Mouse (Mus musculus): Measurements from ENCODE around the gene Hmces. TPM values are rescaled to one million over a fixed set of nuclear protein-coding genes. Genes with fewer than 3 reads are reported as not detected.
A peak's percentile ranks its signal among the peaks of the same experiment; 100 is the strongest.

Gene Hmces
- polyA plus RNA-seq, 1 experiment from 2014 or later = 49.7 TPM

DNA sequence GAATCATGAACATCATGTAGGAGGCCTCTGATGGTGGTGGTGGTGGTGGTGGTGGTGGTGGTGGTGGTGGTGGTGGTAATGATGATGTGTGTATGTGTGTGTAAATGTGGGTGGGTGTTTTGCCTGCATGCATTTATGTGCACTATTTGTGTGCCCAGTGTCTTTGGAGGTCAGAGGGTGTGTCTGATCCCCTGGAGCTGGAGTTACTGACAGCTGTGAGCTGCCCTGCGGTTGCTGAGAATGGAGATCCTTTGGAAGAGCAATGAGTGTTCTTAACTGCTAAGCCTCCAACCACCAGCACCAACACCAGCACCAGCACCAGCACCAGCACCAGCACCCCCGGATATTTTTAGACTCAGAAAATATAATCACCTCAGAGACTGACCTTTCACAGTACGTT, 31.5 kb upstream of the Hmces start:
- Histone ChIP-seq H3K27me3 (ENCODE audit: insufficient read depth, poor library complexity, severe bottlenecking) (no peaks in the 10 kb centered on the region), H3K27ac (no peak overlapping the region), H3K4me3 (no peak overlapping the region), H3K4me1 (replicated peaks) (peaks cover under 1% of the 10 kb centered on the region; the same call in 1 of the 2 replicates), H3K9me3 (no peaks in the 10 kb centered on the region), H3K36me3 (no peaks in the 10 kb centered on the region)
- 77% methylated on average over 3 of the region's 3 CpGs for WGBS
- DNase-seq (ENCODE audit: low spot score) = no peak

DNA sequence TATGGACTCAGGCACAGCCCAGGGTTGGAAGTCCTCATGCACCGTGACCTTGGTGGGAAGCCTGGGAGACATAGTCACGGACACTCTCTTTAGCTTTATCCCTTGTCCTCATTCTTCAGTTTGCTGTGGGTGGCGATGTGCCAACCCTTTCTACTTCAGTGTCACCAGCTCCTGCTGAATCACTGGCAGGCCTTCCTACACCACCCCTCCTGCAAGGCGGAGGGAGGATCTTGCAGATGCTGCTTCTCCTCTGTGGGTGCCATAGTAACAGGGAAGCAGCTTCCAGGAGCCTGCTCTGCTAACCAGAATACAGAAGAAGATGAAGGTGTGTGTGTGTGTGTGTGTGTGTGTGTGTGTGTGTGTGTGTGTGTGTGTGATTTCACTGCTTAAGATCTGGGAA, 30.9 kb upstream of the Hmces start:
- Histone ChIP-seq H3K27me3 (ENCODE audit: insufficient read depth, poor library complexity, severe bottlenecking) (no peaks in the 10 kb centered on the region), H3K36me3 (no peaks in the 10 kb centered on the region), H3K27ac (no peak overlapping the region), H3K4me1 (replicated peaks) (peaks cover 6% of the 10 kb centered on the region; the same call in 1 of the 2 replicates), H3K9me3 (no peaks in the 10 kb centered on the region), H3K4me3 (no peak overlapping the region)
- no peak for DNase-seq (ENCODE audit: low spot score)
- WGBS = 68% methylated on average over 4 of the region's 4 CpGs

DNA sequence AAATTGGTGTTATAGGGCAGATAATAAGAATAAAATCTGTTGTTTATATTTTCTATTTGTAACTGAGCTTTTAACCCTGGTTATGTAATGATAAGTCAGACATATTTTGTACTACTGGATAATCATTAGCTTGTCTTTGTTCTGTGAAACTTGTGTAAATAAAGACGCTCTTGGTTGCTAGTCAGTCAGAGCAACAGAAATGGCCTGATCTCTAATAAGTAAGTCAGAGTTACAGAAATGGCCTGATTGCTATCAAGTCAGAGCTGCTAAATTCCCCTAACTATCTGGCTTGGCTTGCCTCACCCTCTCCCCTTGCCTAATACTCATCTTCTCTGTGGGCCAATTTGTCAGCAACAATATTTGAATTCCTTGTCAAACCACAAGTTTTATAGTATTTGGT, 27.0 kb upstream of the Hmces start:
- 95% methylated on average over 1 of the region's 1 CpGs for WGBS
- Histone ChIP-seq H3K9me3 (no peaks in the 10 kb centered on the region), H3K27ac (no peak overlapping the region), H3K4me1 (replicated peaks) (peaks cover 17% of the 10 kb centered on the region), H3K4me3 (no peak overlapping the region), H3K27me3 (ENCODE audit: insufficient read depth, poor library complexity, severe bottlenecking) (no peaks in the 10 kb centered on the region), H3K36me3 (peaks cover 25% of the 10 kb centered on the region)
- no peak for DNase-seq (ENCODE audit: low spot score)

DNA sequence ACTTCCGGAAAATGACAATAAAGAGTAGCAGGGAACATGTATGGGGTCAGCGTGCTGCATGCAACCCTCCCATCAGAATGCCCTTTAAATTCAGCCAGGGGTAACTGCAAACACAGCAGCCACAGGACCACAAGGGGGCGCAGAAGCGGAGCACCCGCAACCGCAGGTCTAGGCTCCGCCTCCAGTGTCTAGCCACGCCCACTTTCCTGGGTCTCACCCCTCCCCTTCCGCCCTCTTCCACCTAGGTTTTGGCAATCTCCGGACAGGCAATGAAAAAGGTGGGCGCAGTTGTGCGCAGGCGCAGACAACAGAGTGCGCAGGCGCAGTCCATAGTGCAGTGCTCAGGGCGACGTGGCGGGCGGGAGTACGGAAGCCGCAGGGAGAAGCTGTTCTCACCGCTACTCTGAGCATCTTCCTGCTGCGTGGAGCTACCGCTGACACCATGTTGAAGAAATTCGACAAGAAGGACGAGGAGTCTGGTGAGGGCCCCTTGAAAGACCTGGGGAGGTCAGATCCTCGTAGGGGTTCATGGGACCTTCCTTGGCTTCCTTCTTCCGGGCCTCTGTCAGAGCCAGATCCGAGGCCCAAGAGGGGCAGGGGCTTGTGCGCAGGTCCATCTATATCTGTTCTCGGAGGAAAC, 26.0 kb upstream of the Hmces start, which contains the start of gene Copg1:
Gene Copg1 (plus strand): TSS at position 221 of the 640 bp plus-strand sequence.
- Histone ChIP-seq H3K27ac (peak within 1 kb of the TSS; percentile 86), H3K4me1 (replicated peaks) (peaks cover 17% of the 10 kb centered on the region), H3K4me3 (peak within 1 kb of the TSS; percentile 83), H3K27me3 (ENCODE audit: insufficient read depth, poor library complexity, severe bottlenecking) (no peaks in the 10 kb centered on the region), H3K36me3 (peaks cover 35% of the 10 kb centered on the region), H3K9me3 (no peaks in the 10 kb centered on the region)
- WGBS = under 1% methylated on average over 31 of the region's 31 CpGs
- peak; percentile 100 for DNase-seq (ENCODE audit: low spot score)

DNA sequence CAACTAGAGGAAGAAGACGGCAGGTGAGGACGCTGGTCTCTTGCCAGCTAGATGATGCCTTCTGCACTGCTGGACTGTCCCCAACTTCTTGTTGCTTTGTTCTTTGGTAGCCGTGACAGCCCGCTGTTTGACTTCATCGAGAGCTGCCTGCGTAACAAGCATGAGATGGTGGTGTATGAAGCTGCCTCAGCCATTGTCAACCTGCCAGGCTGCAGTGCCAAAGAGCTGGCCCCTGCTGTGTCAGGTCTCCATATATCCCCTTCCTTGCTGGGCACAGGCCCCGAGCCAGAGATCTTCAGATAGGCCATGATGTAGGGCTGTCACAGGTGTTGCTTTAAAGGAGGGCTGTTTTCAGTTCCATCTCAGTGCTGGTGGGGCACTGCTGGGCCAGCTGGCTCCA, 19.8 kb upstream of the Hmces start:
- H3K9me3 ChIP-seq = no peaks in the 10 kb centered on the region
- H3K27ac ChIP-seq = no peak overlapping the region
- no peaks in the 10 kb centered on the region for H3K27me3 ChIP-seq (ENCODE audit: insufficient read depth, poor library complexity, severe bottlenecking)
- H3K4me3 ChIP-seq = no peak overlapping the region
- no peak for DNase-seq (ENCODE audit: low spot score)
- peaks cover 2% of the 10 kb centered on the region for H3K4me1 ChIP-seq (replicated peaks)
- 87% methylated on average over 7 of the region's 7 CpGs for WGBS
- H3K36me3 ChIP-seq = peaks cover 97% of the 10 kb centered on the region

DNA sequence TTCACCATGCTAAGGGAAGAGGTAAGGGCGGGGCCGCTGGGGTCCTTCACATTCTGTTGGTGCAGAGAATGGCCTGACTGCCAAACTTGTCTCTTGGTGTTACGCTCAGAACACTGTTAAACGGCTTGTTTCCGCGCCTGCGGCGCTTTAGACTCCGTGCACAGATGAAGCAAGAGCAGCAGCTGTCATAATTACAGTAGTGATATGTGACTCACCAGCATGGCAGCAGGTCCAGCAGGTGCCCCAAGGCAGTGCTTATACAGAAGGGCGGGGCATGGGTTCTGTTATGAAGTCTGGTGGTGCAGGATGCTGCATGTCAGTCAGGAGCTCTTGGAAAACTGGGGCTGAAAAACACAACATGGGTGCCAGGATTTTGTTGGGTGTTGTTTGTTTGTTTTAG, 15.7 kb upstream of the Hmces start:
- Histone ChIP-seq H3K4me3 (no peak overlapping the region), H3K9me3 (no peaks in the 10 kb centered on the region), H3K4me1 (replicated peaks) (no peaks in the 10 kb centered on the region), H3K36me3 (peaks cover 100% of the 10 kb centered on the region), H3K27ac (no peak overlapping the region), H3K27me3 (ENCODE audit: insufficient read depth, poor library complexity, severe bottlenecking) (no peaks in the 10 kb centered on the region)
- WGBS = 97% methylated on average over 10 of the region's 10 CpGs
- no peak for DNase-seq (ENCODE audit: low spot score)

DNA sequence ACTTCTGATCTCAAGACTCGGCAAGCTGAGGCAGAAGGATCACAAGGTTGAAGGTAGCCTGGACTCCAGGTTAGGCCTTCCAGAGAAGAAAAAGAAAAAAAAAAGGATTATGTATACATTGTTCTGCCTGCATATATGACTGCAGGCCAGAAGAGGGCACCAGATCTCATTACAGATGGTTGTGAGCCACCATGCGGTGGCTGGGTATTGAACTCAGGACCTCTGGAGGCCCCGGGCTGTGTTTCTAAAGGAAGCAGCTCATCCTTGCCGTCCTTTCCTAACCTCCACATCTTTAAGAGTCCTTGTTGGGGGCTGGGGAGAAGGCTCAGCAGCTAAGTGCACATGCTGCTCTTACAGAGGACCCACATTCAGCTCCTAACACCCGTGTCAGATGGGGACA, 7.1 kb upstream of the Hmces start:
- DNase-seq (ENCODE audit: low spot score) = peak; percentile 29
- 77% methylated on average over 5 of the region's 5 CpGs for WGBS
- no peaks in the 10 kb centered on the region for H3K4me1 ChIP-seq (replicated peaks)
- peaks cover 99% of the 10 kb centered on the region for H3K36me3 ChIP-seq
- no peaks in the 10 kb centered on the region for H3K9me3 ChIP-seq
- H3K27ac ChIP-seq = no peak overlapping the region
- no peak overlapping the region for H3K4me3 ChIP-seq
- H3K27me3 ChIP-seq (ENCODE audit: insufficient read depth, poor library complexity, severe bottlenecking) = no peaks in the 10 kb centered on the region

DNA sequence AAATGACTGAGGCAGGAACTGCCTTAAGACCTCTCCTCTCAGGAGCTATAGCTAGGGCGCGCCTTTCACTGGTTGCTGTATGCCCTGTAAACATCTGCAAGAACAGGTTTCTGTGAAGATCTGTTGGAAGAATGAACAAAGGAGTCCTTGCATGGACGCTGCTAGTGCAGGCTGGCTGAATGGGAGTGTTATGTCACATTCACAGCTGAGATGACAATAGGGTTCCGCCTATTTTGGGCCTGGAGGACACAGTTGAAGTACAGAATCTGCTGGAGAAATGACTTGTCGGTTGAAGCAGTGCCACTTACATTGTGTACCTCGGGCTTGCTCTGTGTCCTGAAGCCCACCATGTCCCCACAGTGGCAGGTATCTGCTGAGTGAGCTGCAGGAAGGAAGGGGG, 4.6 kb upstream of the Hmces start:
- WGBS = 91% methylated on average over 6 of the region's 6 CpGs
- Histone ChIP-seq H3K27ac (no peak overlapping the region), H3K36me3 (peaks cover 91% of the 10 kb centered on the region)

DNA sequence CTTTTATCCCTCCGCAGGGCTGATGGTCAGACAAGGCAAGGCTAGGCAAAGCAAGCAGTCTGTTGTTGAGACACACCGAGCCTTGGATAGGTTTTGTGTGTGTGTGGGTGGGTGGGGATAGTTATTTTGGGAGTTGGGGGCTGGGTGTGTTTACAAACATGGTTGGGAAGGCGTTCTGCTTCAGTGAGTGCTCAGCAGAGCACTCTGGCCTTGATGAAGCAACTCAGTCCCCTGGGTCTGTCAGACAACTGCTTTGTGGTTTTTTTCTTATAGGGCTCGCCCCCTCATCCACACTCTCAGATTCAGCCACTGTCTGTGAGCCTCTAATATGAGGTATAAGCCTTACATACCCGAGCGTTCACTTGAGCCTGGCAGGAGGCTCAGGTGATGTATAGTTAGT, 2.2 kb upstream of the Hmces start:
- H3K4me3 ChIP-seq = no peak overlapping the region
- H3K27ac ChIP-seq = no peak overlapping the region
- WGBS = 87% methylated on average over 6 of the region's 6 CpGs
- DNase-seq (ENCODE audit: low spot score) = no peak
- no peaks in the 10 kb centered on the region for H3K9me3 ChIP-seq
- H3K4me1 ChIP-seq (replicated peaks) = peaks cover 19% of the 10 kb centered on the region
- peaks cover 74% of the 10 kb centered on the region for H3K36me3 ChIP-seq
- H3K27me3 ChIP-seq (ENCODE audit: insufficient read depth, poor library complexity, severe bottlenecking) = no peaks in the 10 kb centered on the region

More for the DNA sequence above, 4.6 kb upstream of the Hmces start:
- Histone ChIP-seq H3K4me1 (replicated peaks) (peaks cover 6% of the 10 kb centered on the region; the same call in 1 of the 2 replicates), H3K27me3 (ENCODE audit: insufficient read depth, poor library complexity, severe bottlenecking) (no peaks in the 10 kb centered on the region), H3K4me3 (no peak overlapping the region), H3K9me3 (no peaks in the 10 kb centered on the region)
- no peak for DNase-seq (ENCODE audit: low spot score)

DNA sequence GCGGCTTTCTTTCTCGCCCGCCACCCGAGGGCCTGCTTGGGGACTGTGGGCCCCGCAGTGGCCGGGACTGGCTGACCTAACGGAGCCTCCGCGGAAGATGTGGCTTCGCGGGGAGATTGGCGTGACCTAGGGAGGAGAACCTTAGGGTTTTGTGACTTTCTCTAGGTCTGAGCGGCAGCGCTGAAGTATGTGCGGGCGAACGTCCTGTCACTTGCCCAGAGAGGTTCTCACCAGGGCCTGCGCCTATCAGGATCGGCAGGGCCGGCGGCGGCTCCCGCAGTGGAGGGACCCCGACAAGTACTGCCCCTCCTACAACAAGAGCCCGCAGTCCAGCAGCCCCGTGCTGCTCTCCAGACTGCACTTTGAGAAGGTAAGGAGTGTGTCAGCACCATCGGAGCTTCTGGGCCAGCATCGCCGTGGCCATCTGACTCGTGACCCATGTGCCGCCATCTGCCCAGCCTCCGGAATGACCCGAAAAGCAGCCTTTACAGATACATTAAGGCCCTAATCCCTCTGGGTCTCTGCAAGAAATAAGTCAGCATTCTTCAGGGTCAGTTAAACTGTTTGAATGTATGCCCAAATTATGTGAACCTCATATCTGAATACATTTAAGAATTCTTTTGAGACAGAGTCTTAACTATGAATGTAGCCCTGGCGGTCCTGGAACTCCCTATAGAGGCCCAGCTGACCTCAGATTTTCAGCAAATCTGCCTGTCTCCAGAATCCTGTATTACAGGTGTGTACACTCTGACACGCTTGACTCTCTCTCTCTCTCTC, 779 bp downstream of the Hmces start:
- Histone ChIP-seq H3K4me3 (peak overlapping the region; percentile 79), H3K4me1 (replicated peaks) (peaks cover 19% of the 10 kb centered on the region), H3K27me3 (ENCODE audit: insufficient read depth, poor library complexity, severe bottlenecking) (no peaks in the 10 kb centered on the region), H3K36me3 (peaks cover 74% of the 10 kb centered on the region), H3K27ac (peak overlapping the region; percentile 91), H3K9me3 (no peaks in the 10 kb centered on the region)
- peak; percentile 69 for DNase-seq (ENCODE audit: low spot score)
- 4% methylated on average over 35 of the region's 35 CpGs for WGBS

DNA sequence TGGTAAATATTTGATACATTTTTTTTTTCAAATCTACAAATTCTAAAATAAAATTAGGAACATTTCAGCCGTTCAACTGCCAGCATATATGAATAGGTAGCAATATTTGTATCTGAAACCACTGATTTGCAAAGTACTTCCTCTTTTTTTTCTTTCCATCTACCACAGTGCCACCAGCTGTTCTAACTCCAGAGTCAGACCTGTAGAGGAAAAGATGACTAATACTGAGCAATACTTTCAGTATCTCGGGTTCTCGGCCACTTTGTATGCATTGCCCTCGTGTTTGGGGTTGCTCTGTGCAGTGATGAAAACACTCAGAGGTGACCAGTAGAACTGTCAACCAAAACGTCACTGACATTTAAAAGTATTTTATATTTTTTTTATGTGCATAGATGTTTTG, 2.2 kb downstream of the Hmces start:
- no peak overlapping the region for H3K27ac ChIP-seq
- H3K27me3 ChIP-seq (ENCODE audit: insufficient read depth, poor library complexity, severe bottlenecking) = no peaks in the 10 kb centered on the region
- H3K4me1 ChIP-seq (replicated peaks) = peaks cover 19% of the 10 kb centered on the region
- no peak overlapping the region for H3K4me3 ChIP-seq
- no peaks in the 10 kb centered on the region for H3K9me3 ChIP-seq
- peaks cover 73% of the 10 kb centered on the region for H3K36me3 ChIP-seq
- WGBS = 90% methylated on average over 5 of the region's 5 CpGs
- DNase-seq (ENCODE audit: low spot score) = no peak

DNA sequence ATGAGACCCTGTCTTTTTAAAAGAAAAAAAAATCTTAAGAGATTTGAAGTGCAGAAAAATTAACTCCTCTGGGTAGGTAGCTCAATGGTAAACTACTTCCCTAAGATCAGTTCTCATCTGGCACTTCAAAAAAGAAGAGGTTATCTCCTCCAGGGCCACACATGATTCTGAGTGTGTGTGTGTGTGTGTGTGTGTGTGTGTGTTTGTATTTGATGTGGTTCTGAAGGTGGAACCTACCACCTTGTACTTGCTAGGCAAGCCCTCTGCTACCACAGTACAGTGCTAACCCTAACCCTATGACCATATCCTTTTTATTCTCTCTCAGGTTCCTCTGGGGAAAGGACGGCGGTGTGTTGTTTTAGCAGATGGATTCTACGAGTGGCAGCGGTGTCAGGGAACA, 7.5 kb downstream of the Hmces start:
- Histone ChIP-seq H3K27me3 (ENCODE audit: insufficient read depth, poor library complexity, severe bottlenecking) (no peaks in the 10 kb centered on the region), H3K4me1 (replicated peaks) (no peaks in the 10 kb centered on the region), H3K27ac (no peak overlapping the region), H3K9me3 (no peaks in the 10 kb centered on the region), H3K36me3 (peaks cover 91% of the 10 kb centered on the region), H3K4me3 (no peak overlapping the region)
- no peak for DNase-seq (ENCODE audit: low spot score)
- 97% methylated on average over 4 of the region's 4 CpGs for WGBS

DNA sequence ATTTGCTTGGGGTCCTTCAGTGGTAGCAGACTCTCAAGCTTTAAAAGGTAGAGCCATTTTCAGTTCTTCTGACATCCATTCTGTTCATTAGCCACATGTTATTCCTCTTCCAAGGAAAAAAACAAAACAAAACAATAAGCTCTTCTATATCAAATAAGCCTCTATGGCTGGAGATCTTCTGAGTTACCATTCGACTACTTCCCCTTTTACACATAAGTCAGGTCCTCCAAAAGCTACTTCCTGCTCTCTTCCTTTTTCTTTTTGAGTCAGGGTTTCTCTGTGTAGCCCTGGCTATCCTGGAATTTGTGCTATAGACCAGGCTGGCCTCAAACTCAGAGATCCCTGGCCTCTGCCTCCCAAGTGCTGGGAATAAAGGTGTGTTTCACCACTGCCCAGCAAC, 9.9 kb downstream of the Hmces start:
- 87% methylated on average over 1 of the region's 1 CpGs for WGBS
- no peak overlapping the region for H3K27ac ChIP-seq
- H3K4me1 ChIP-seq (replicated peaks) = no peaks in the 10 kb centered on the region
- no peak overlapping the region for H3K4me3 ChIP-seq
- no peak for DNase-seq (ENCODE audit: low spot score)
- no peaks in the 10 kb centered on the region for H3K27me3 ChIP-seq (ENCODE audit: insufficient read depth, poor library complexity, severe bottlenecking)
- peaks cover 80% of the 10 kb centered on the region for H3K36me3 ChIP-seq
- H3K9me3 ChIP-seq = no peaks in the 10 kb centered on the region
